Mouse (Mus musculus) kidney, postnatal 0 days (tissue): ENCODE data around the gene D7Ertd443e. TPM values are rescaled to one million over a fixed set of nuclear protein-coding genes. Genes with fewer than 3 reads are reported as not detected.

Source experiments
- ATAC-seq: fragments of 200-750 bp; cut with Nextera tagmentation; replicated peaks from 2 replicates; pipeline ENCODE4 v1.8.0; 2017; ENCODE audit warnings: low read depth, moderate number of reproducible peaks, moderate TSS enrichment, moderate library complexity; ENCODE audit not compliant: low FRiP score
- DNase-seq: peaks from one replicate; pipeline ENCODE4 v3.0.0-alpha.2; 2016; ENCODE audit warnings: low spot score
- H3K27ac ChIP-seq: fragments of 300-500 bp; sonication (generic); 2 replicates; pipeline ENCODE4 v1.5.1; 2014; ENCODE audit warnings: mild to moderate bottlenecking
- H3K27me3 ChIP-seq: fragments of 300-500 bp; sonication (generic); 2 replicates; pipeline ENCODE4 v1.6.1; 2014; ENCODE audit warnings: low read length, mixed read lengths; ENCODE audit not compliant: insufficient read depth
- H3K36me3 ChIP-seq: fragments of 300-500 bp; sonication (generic); 2 replicates; pipeline ENCODE4 v1.6.1; 2014; ENCODE audit warnings: low read length, mixed read lengths; ENCODE audit not compliant: insufficient read depth
- H3K4me1 ChIP-seq: fragments of 300-500 bp; sonication (generic); replicated peaks from 2 replicates; pipeline ENCODE4 v1.6.1; 2014; ENCODE audit warnings: antibody characterized with exemption, low read length, mixed read lengths; ENCODE audit not compliant: insufficient read depth
- H3K4me2 ChIP-seq: fragments of 300-500 bp; sonication (generic); 2 replicates; pipeline ENCODE4 v1.6.1; 2014; ENCODE audit warnings: mild to moderate bottlenecking, low read length, moderate library complexity, mixed read lengths
- H3K4me3 ChIP-seq: fragments of 300-500 bp; sonication (generic); replicated peaks from 2 replicates; pipeline ENCODE4 v1.5.1; 2014; ENCODE audit warnings: low read depth, low read length
- H3K9ac ChIP-seq: fragments of 300-500 bp; sonication (generic); 2 replicates; pipeline ENCODE4 v1.6.1; 2014; ENCODE audit warnings: low read depth, low read length
- H3K9me3 ChIP-seq: fragments of 300-500 bp; sonication (generic); replicated peaks from 2 replicates; pipeline ENCODE4 v1.6.1; 2016; ENCODE audit warnings: low read length, inconsistent platforms, mixed read lengths
- CTCF ChIP-seq: IDR thresholded peaks from 2 replicates; pipeline ENCODE4 v1.5.1; 2016; ENCODE audit warnings: antibody characterized with exemption, low read depth, mild to moderate bottlenecking, moderate library complexity
- WGBS: fragments of 180-500 bp; shearing (Covaris S2); extraction: QIAGEN DNeasy Blood & Tissue Kit; methylation state at CpG from one replicate; pipeline ENCODE4 v1.1.7; 2014; 5-methylcytosine and 5-hydroxymethylcytosine counted together
- polyA plus RNA-seq: library from polyadenylated mRNA; unstranded; fragments of >200 nt; fragmentation: Nextera tagmentation; extraction: Ambion mirVana; gene quantifications from 2 replicates; pipeline ENCODE4 v1.2.1, GENCODE M21; 2015

D7Ertd443e gene
- polyA plus RNA-seq, 1 experiment from 2014 or later: 0.42 TPM

DNA sequence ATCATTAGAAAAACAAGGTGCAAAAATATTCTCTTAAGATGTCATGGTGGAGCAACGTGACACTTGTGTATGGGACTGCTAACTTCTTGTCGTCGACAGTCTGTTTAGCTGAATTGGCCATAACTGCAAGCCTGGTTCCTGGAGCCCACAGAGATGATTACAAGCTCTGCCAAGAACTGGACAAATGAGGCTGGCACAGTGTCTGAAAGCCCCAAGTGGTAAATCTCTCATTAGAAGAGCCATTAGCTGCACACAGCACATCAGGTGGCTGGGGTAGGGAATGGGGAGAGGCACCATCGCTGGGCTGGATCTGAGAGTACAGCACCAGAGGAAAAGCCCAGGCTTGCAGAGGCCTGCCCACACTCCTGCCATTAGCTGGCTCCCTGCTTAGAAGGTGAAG lies 16.2 kb downstream of the D7Ertd443e start:
- ATAC-seq (no peak), DNase-seq (no peak)
- no peak overlapping the region for H3K9ac ChIP-seq
- H3K9me3 ChIP-seq: no peaks in the 10 kb centered on the region
- H3K4me2 ChIP-seq: no peak overlapping the region
- TF ChIP-seq CTCF: no peak
- WGBS: 88% methylated on average over 4 of the region's 4 CpGs
- no peaks in the 10 kb centered on the region for H3K36me3 ChIP-seq
- H3K27ac ChIP-seq: no peak overlapping the region
- H3K27me3 ChIP-seq: no peaks in the 10 kb centered on the region
- no peak overlapping the region for H3K4me3 ChIP-seq
- H3K4me1 ChIP-seq: no peaks in the 10 kb centered on the region

DNA sequence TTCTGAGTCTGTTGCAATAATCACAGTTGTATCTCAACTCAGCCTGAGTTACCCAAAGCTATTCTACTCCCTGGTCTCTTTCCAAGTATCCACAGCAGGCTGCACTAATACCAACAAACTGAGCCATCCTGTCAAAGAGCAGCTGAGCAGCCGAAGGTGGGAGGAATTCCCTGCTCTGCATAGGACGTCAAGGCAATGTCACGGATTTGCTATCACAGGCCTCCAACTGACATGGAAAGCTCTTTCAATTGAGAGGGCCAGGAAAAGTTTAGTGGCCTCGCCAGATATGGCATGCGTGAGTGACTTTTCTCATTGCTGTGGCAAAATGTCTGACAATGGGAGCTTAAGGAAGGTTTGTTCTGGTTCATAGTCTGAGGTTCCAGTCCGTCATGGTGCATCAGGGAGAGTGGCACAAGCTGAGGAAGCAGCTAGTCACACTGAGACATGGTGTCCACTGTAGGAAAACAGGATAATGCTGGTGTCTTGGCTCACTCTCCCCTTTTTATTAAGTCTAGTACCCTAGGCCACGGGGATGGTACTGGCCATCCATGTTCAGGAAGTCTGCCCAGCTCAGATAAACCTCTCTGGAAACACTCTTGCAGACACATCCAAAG lies 23.1 kb downstream of the D7Ertd443e start:
- H3K4me3 ChIP-seq: no peak overlapping the region
- no peak for ATAC-seq
- H3K4me2 ChIP-seq: no peak overlapping the region
- no peaks in the 10 kb centered on the region for H3K36me3 ChIP-seq
- no peak for TF ChIP-seq CTCF
- H3K27ac ChIP-seq: no peak overlapping the region
- H3K9me3 ChIP-seq: no peaks in the 10 kb centered on the region
- H3K27me3 ChIP-seq: no peaks in the 10 kb centered on the region
- DNase-seq: no peak
- H3K4me1 ChIP-seq: no peaks in the 10 kb centered on the region
- 70% methylated on average over 7 of the region's 7 CpGs for WGBS
- H3K9ac ChIP-seq: no peak overlapping the region

- TF ChIP-seq CTCF: peak; percentile 93
- Histone ChIP-seq H3K4me3 (no peak overlapping the region), H3K4me1 (no peaks in the 10 kb centered on the region), H3K9me3 (no peaks in the 10 kb centered on the region), H3K36me3 (no peaks in the 10 kb centered on the region), H3K4me2 (no peak overlapping the region), H3K27ac (no peak overlapping the region), H3K9ac (no peak overlapping the region), H3K27me3 (no peaks in the 10 kb centered on the region)
- WGBS: 32% methylated on average over 6 of the region's 6 CpGs
- ATAC-seq (no peak), DNase-seq (peak; percentile 85)
These were observed 36.6 kb downstream of the D7Ertd443e start for GRCm38 (mm10) chr7:134348825-134349224.

DNA sequence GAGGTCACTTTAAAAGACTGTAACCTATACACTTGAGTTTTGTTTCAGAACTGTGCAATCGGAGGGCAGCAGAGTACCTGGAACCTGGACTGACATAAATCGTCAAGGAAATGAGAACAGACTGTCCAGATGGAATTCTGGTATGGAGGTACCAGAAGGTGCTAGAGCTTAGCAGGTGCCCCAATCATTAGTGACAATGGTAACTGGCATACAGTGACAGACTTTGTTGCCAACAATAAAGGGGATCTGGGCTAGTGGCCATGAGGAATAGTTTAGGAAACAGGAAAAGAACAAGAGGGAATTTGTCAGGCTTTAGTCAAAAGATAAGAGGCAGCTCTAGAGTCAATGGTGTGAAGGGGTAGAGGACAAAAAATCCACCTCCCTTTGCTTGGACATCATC lies 43.3 kb downstream of the D7Ertd443e start:
- no peaks in the 10 kb centered on the region for H3K9me3 ChIP-seq
- ATAC-seq (no peak), DNase-seq (no peak)
- 87% methylated on average over 2 of the region's 2 CpGs for whole genome bisulfite sequencing
- H3K36me3 ChIP-seq: no peaks in the 10 kb centered on the region
- no peaks in the 10 kb centered on the region for H3K4me1 ChIP-seq
- no peak overlapping the region for H3K4me2 ChIP-seq
- no peak overlapping the region for H3K9ac ChIP-seq
- H3K4me3 ChIP-seq: no peak overlapping the region
- H3K27ac ChIP-seq: no peak overlapping the region
- no peak for TF ChIP-seq CTCF
- no peaks in the 10 kb centered on the region for H3K27me3 ChIP-seq

DNA sequence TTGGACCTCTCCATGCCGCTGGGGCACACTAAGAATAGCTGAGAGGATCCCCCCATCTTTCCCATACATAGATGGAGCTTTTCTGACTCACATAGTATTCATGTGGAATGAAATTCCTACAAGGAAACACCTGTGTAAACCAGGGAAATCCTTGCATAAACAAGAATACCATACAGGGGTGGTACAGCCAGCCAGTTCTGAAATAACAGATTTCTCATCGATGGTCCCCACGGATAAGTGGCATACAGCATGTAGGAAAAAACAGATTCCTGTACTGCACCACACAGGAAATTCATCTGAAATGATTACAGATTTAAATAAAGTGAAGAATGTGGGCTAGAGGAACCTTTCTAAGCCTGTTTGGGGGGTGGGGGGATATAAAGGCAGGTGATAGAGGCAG lies 49.5 kb downstream of the D7Ertd443e start:
- no peak overlapping the region for H3K4me3 ChIP-seq
- H3K9me3 ChIP-seq: no peaks in the 10 kb centered on the region
- H3K4me2 ChIP-seq: no peak overlapping the region
- no peak overlapping the region for H3K27ac ChIP-seq
- no peaks in the 10 kb centered on the region for H3K36me3 ChIP-seq
- ATAC-seq (no peak), DNase-seq (no peak)
- TF ChIP-seq CTCF: no peak
- 81% methylated on average over 3 of the region's 3 CpGs for WGBS
- H3K9ac ChIP-seq: no peak overlapping the region
- H3K27me3 ChIP-seq: no peaks in the 10 kb centered on the region
- no peaks in the 10 kb centered on the region for H3K4me1 ChIP-seq

DNA sequence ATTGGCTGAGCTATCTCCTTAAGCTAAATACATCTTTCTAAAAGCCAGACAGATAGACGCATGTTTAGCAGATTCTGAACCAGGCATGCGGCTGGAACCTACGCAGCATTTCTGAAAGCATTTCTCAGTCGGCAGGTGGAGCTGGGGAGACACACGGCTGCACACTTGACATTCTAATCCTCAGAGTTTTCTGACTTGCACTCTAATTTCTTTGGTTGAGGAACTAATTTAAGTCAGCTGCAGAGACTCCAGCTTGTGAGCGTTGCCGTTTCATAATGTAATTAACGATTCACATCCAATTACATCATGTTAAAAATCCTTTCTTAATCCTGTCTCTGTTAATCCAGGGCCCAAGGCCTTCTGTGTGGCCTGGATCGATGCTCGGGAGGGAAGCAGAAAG lies 64.5 kb downstream of the D7Ertd443e start:
- no peak overlapping the region for H3K4me2 ChIP-seq
- no peaks in the 10 kb centered on the region for H3K27me3 ChIP-seq
- H3K36me3 ChIP-seq: no peaks in the 10 kb centered on the region
- peak; percentile 43 for TF ChIP-seq CTCF
- 71% methylated on average over 10 of the region's 10 CpGs for WGBS
- no peaks in the 10 kb centered on the region for H3K4me1 ChIP-seq
- H3K27ac ChIP-seq: no peak overlapping the region
- H3K9me3 ChIP-seq: no peaks in the 10 kb centered on the region
- no peak overlapping the region for H3K9ac ChIP-seq
- ATAC-seq: no peak
- H3K4me3 ChIP-seq: no peak overlapping the region
- DNase-seq: no peak

- H3K4me1 ChIP-seq: no peaks in the 10 kb centered on the region
- H3K36me3 ChIP-seq: no peaks in the 10 kb centered on the region
- ATAC-seq (no peak), DNase-seq (no peak)
- no peak for TF ChIP-seq CTCF
- no peaks in the 10 kb centered on the region for H3K9me3 ChIP-seq
- H3K4me2 ChIP-seq: no peak overlapping the region
- H3K27ac ChIP-seq: no peak overlapping the region
- 92% methylated on average over 3 of the region's 3 CpGs for WGBS
- no peak overlapping the region for H3K9ac ChIP-seq
- H3K4me3 ChIP-seq: no peak overlapping the region
- H3K27me3 ChIP-seq: no peaks in the 10 kb centered on the region
These were observed 83.4 kb downstream of the D7Ertd443e start for GRCm38 (mm10) chr7:134302084-134302483.
